Mouse (Mus musculus) limb, embryonic 10.5 days (tissue): ENCODE measurements at regions not wholly inside any gene's neighbourhood (a gene's known extent, or its start where the extent isn't known, plus 50 kb on each side); places are given as distances from the start of the nearest gene placed in this dataset.
A peak's percentile ranks its signal among the peaks of the same experiment; 100 is the strongest.

ENCODE experiments used
- DNase-seq: peaks from one replicate; pipeline ENCODE4 v3.0.0-alpha.2; 2017; ENCODE audit warnings: low spot score
- H3K27ac ChIP-seq: fragments of 300-500 bp; sonication (generic); 2 replicates; pipeline ENCODE4 v1.5.1; 2016; ENCODE audit warnings: mild to moderate bottlenecking
- H3K27me3 ChIP-seq: fragments of 300-500 bp; sonication (generic); 2 replicates; pipeline ENCODE4 v1.6.1; 2016; ENCODE audit warnings: low read depth, mild to moderate bottlenecking; ENCODE audit not compliant: poor library complexity, severe bottlenecking
- H3K36me3 ChIP-seq: fragments of 300-500 bp; sonication (generic); 2 replicates; pipeline ENCODE4 v1.6.1; 2016; ENCODE audit warnings: mild to moderate bottlenecking, moderate library complexity
- H3K4me1 ChIP-seq: fragments of 300-500 bp; sonication (generic); 2 replicates; pipeline ENCODE4 v1.6.1; 2016
- H3K4me3 ChIP-seq: fragments of 300-500 bp; sonication (generic); 2 replicates; pipeline ENCODE4 v1.5.1; 2016; ENCODE audit warnings: mild to moderate bottlenecking, moderate library complexity
- H3K9me3 ChIP-seq: fragments of 300-500 bp; sonication (generic); replicated peaks from 2 replicates; pipeline ENCODE4 v1.6.1; 2016; ENCODE audit warnings: mild to moderate bottlenecking
- WGBS: fragments of 180-500 bp; shearing (Covaris S2); methylation state at CpG from one replicate; pipeline ENCODE4 v1.1.7; 2016; 5-methylcytosine and 5-hydroxymethylcytosine counted together

- Histone ChIP-seq H3K27me3 (peaks cover 55% of the 10 kb centered on the region), H3K36me3 (no peaks in the 10 kb centered on the region), H3K9me3 (no peaks in the 10 kb centered on the region), H3K4me1 (peaks cover 54% of the 10 kb centered on the region), H3K27ac (no peak overlapping the region), H3K4me3 (no peak overlapping the region)
- DNase-seq, result no peak
- WGBS, result 75% methylated on average over 9 of the region's 9 CpGs
Observed at GRCm38 (mm10) chr8:89569406-89569805, 525.4 kb upstream of the Sall1 start.

- WGBS, result 65% methylated on average over 7 of the region's 7 CpGs
- Histone ChIP-seq H3K27me3 (peaks cover 51% of the 10 kb centered on the region), H3K4me1 (peaks cover 54% of the 10 kb centered on the region), H3K4me3 (no peak overlapping the region), H3K27ac (0 out of 2 replicates have a peak overlapping the region, but pooled peaks have one; percentile 9), H3K36me3 (no peaks in the 10 kb centered on the region), H3K9me3 (no peaks in the 10 kb centered on the region)
- DNase-seq, result no peak
Observed at GRCm38 (mm10) chr8:89568641-89569040, 524.7 kb upstream of the Sall1 start.

GRCm38 (mm10) chr8:89566986-89567385, 523.0 kb upstream of the Sall1 start:
- H3K27me3 ChIP-seq, result peaks cover 35% of the 10 kb centered on the region; the same call in 1 of the 2 replicates
- WGBS, result 66% methylated on average over 7 of the region's 7 CpGs
- peaks cover 41% of the 10 kb centered on the region for H3K4me1 ChIP-seq

GRCm38 (mm10) chr8:89566461-89566860, 522.5 kb upstream of the Sall1 start:
- H3K4me1 ChIP-seq, result peaks cover 37% of the 10 kb centered on the region
- 21% methylated on average over 4 of the region's 4 CpGs for WGBS

More at GRCm38 (mm10) chr8:89566986-89567385, 523.0 kb upstream of the Sall1 start:
- H3K4me3 ChIP-seq, result no peak overlapping the region
- H3K9me3 ChIP-seq, result no peaks in the 10 kb centered on the region
- no peak overlapping the region for H3K27ac ChIP-seq
- no peaks in the 10 kb centered on the region for H3K36me3 ChIP-seq
- no peak for DNase-seq

GRCm38 (mm10) chr8:89565147-89565826, 521.3 kb upstream of the Sall1 start:
- H3K27me3 ChIP-seq, result peaks cover 35% of the 10 kb centered on the region; the same call in 1 of the 2 replicates
- peaks cover 32% of the 10 kb centered on the region for H3K4me1 ChIP-seq
- H3K36me3 ChIP-seq, result no peaks in the 10 kb centered on the region
- no peak overlapping the region for H3K4me3 ChIP-seq
- peak overlapping the region; percentile 40 for H3K27ac ChIP-seq
- WGBS, result 88% methylated on average over 9 of the region's 9 CpGs
- no peaks in the 10 kb centered on the region for H3K9me3 ChIP-seq
- DNase-seq, result no peak

More at GRCm38 (mm10) chr8:89566461-89566860, 522.5 kb upstream of the Sall1 start:
- Histone ChIP-seq H3K4me3 (no peak overlapping the region), H3K27ac (no peak overlapping the region), H3K36me3 (no peaks in the 10 kb centered on the region), H3K27me3 (peaks cover 35% of the 10 kb centered on the region; the same call in 1 of the 2 replicates), H3K9me3 (no peaks in the 10 kb centered on the region)
- DNase-seq, result no peak

GRCm38 (mm10) chr8:89563544-89563943, 519.6 kb upstream of the Sall1 start:
- no peaks in the 10 kb centered on the region for H3K9me3 ChIP-seq
- H3K4me3 ChIP-seq, result no peak overlapping the region
- H3K36me3 ChIP-seq, result no peaks in the 10 kb centered on the region
- 55% methylated on average over 2 of the region's 2 CpGs for WGBS
- peaks cover 33% of the 10 kb centered on the region; the same call in 1 of the 2 replicates for H3K27me3 ChIP-seq
- H3K4me1 ChIP-seq, result peaks cover 17% of the 10 kb centered on the region
- no peak overlapping the region for H3K27ac ChIP-seq
- DNase-seq, result no peak

GRCm38 (mm10) chr8:89562597-89562996, 518.6 kb upstream of the Sall1 start:
- no peaks in the 10 kb centered on the region for H3K9me3 ChIP-seq
- peaks cover 16% of the 10 kb centered on the region for H3K4me1 ChIP-seq
- 78% methylated on average over 8 of the region's 8 CpGs for WGBS

GRCm38 (mm10) chr8:89541231-89541630, 497.3 kb upstream of the Sall1 start:
- 11% methylated on average over 3 of the region's 3 CpGs for WGBS
- peaks cover 53% of the 10 kb centered on the region for H3K4me1 ChIP-seq
- no peaks in the 10 kb centered on the region for H3K9me3 ChIP-seq
- H3K27ac ChIP-seq, result peak overlapping the region; percentile 76
- H3K27me3 ChIP-seq, result peaks cover 64% of the 10 kb centered on the region
- no peaks in the 10 kb centered on the region for H3K36me3 ChIP-seq
- H3K4me3 ChIP-seq, result no peak overlapping the region
- peak; percentile 75 for DNase-seq

More at GRCm38 (mm10) chr8:89562597-89562996, 518.6 kb upstream of the Sall1 start:
- no peak for DNase-seq
- H3K27me3 ChIP-seq, result peaks cover 26% of the 10 kb centered on the region; the same call in 1 of the 2 replicates
- no peak overlapping the region for H3K27ac ChIP-seq
- no peak overlapping the region for H3K4me3 ChIP-seq
- H3K36me3 ChIP-seq, result no peaks in the 10 kb centered on the region

- DNase-seq, result no peak
- 31% methylated on average over 10 of the region's 10 CpGs for WGBS
- peaks cover 38% of the 10 kb centered on the region for H3K4me1 ChIP-seq
- H3K9me3 ChIP-seq, result no peaks in the 10 kb centered on the region
- H3K4me3 ChIP-seq, result no peak overlapping the region
- H3K36me3 ChIP-seq, result no peaks in the 10 kb centered on the region
- peak overlapping the region; percentile 58; the same call in 1 of the 2 replicates for H3K27ac ChIP-seq
- peaks cover 65% of the 10 kb centered on the region for H3K27me3 ChIP-seq
Observed at GRCm38 (mm10) chr8:89534605-89535004, 490.6 kb upstream of the Sall1 start.

- Histone ChIP-seq H3K4me1 (peaks cover 40% of the 10 kb centered on the region), H3K27ac (0 out of 2 replicates have a peak overlapping the region, but pooled peaks have one; percentile 5), H3K27me3 (peaks cover 59% of the 10 kb centered on the region), H3K4me3 (no peak overlapping the region), H3K36me3 (no peaks in the 10 kb centered on the region), H3K9me3 (no peaks in the 10 kb centered on the region)
- no peak for DNase-seq
- 93% methylated on average over 6 of the region's 6 CpGs for WGBS
Observed at GRCm38 (mm10) chr8:89525041-89525440, 481.1 kb upstream of the Sall1 start.

GRCm38 (mm10) chr8:89523336-89523735, 479.4 kb upstream of the Sall1 start:
- Histone ChIP-seq H3K36me3 (no peaks in the 10 kb centered on the region), H3K9me3 (no peaks in the 10 kb centered on the region), H3K4me1 (peaks cover 49% of the 10 kb centered on the region), H3K4me3 (no peak overlapping the region), H3K27ac (peak overlapping the region; percentile 64), H3K27me3 (peaks cover 45% of the 10 kb centered on the region)
- DNase-seq, result no peak
- 26% methylated on average over 3 of the region's 3 CpGs for WGBS

- peaks cover 14% of the 10 kb centered on the region; the same call in 1 of the 2 replicates for H3K27me3 ChIP-seq
- H3K4me3 ChIP-seq, result no peak overlapping the region
- H3K36me3 ChIP-seq, result no peaks in the 10 kb centered on the region
- peaks cover 51% of the 10 kb centered on the region for H3K4me1 ChIP-seq
- 12% methylated on average over 2 of the region's 2 CpGs for WGBS
- no peak for DNase-seq
- H3K27ac ChIP-seq, result peak overlapping the region; percentile 50; the same call in 1 of the 2 replicates
- no peaks in the 10 kb centered on the region for H3K9me3 ChIP-seq
Observed at GRCm38 (mm10) chr8:89516602-89517001, 472.6 kb upstream of the Sall1 start.

- Histone ChIP-seq H3K4me3 (no peak overlapping the region), H3K36me3 (no peaks in the 10 kb centered on the region), H3K9me3 (no peaks in the 10 kb centered on the region), H3K4me1 (peaks cover 39% of the 10 kb centered on the region), H3K27ac (no peak overlapping the region), H3K27me3 (peaks cover 22% of the 10 kb centered on the region)
- 69% methylated on average over 3 of the region's 3 CpGs for WGBS
- DNase-seq, result no peak
Observed at GRCm38 (mm10) chr8:89514270-89514669, 470.3 kb upstream of the Sall1 start.
